Mouse (Mus musculus) cerebral cortex, adult 2 months (tissue): Measurements from ENCODE around the gene Vmp1.

Experiments used
- WGBS: fragments of 180-500 bp; shearing (Covaris S2); methylation state at CpG from one replicate; pipeline ENCODE4 v1.1.7; 2018; 5-methylcytosine and 5-hydroxymethylcytosine counted together

The Vmp1 gene

DNA sequence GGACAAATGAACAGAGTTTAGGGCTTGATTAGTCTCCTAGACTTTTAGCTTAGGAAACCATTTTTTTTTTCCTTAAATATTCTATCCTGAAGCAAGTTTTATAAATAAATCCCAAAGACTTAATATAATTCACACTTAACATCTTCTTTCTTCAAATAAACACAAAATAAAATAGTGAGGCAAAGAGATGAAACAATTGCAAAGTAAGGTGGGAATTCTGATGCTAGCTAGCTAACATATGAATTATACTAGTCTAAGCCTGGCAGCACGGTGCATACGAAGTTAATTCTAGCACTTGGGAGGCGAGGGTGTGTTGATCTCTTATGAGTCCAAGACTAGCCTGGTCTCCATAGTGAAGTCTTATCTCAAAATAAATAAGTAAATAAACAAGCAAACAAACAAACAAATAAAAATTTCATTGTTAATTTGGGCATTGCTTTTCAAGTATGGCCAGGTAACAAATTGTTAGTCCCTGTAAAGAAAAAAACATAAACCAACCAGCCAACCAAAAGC lies 100.3 kb downstream of the Vmp1 start:
- 88% methylated on average over 3 of the region's 3 CpGs for WGBS

DNA sequence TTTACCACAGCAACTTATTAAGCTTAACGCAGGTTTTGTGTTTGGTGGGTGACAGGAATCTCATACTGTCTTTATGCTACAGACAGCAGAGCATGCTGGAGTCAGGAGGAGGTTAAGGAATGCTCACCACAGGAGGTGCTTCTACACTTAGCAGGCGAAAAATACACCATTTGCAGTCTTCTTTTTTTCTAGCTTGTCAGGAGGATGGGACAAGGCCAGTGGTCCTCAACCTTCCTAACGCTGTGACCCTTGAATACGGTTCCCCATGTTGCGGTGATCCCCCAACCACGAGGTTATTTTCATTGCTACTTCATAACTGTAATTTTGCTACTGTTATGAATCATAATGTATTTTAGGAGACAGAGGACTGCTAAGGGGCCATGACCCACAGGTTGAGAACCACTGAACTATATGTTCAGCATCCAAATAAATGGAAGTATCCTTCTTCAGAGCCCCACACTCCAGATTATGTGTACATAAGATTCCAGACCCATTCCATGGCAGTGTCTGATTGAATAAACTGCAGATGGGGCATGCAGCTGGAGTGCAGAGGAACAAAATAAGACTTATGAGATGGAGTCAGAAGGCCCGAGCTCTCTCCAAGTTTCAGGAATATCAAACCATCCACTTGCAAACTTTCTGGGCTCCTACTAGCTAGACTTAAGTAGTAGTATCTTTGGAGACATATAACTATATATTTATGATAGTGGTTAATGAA lies 100.9 kb downstream of the Vmp1 start:
- 90% methylated on average over 7 of the region's 7 CpGs for whole genome bisulfite sequencing

GRCm38 (mm10) chr11:86581943-86582542 lies 101.6 kb downstream of the Vmp1 start:
- 89% methylated on average over 12 of the region's 12 CpGs for WGBS

DNA sequence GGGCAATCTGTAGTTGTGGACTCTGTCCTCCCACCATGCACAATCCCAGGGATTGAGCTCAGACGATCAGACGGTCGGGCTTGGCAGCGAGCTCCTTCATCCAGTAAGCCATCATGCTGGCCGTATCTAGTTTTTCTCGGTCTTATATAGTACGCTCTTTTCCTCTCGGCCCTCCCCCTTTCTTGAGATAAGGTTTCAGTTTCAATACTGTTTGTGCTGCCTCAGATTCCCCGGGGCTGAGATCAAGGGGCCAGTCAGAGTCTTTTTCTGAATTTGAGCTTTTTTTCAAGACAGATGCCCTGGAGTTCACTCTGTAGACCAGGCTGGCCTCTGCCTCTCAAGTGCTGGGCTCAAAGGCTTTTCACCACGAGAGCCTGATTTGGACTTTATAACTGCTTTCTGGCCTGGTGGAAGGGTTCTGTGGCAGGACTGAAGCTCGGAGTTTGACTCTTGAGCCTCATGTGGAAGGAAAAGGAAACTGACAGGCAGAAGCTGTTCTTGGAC lies 102.3 kb downstream of the Vmp1 start:
- 61% methylated on average over 11 of the region's 11 CpGs for WGBS

GRCm38 (mm10) chr11:86580319-86581113 lies 103.1 kb downstream of the Vmp1 start:
- WGBS: 78% methylated on average over 9 of the region's 9 CpGs

DNA sequence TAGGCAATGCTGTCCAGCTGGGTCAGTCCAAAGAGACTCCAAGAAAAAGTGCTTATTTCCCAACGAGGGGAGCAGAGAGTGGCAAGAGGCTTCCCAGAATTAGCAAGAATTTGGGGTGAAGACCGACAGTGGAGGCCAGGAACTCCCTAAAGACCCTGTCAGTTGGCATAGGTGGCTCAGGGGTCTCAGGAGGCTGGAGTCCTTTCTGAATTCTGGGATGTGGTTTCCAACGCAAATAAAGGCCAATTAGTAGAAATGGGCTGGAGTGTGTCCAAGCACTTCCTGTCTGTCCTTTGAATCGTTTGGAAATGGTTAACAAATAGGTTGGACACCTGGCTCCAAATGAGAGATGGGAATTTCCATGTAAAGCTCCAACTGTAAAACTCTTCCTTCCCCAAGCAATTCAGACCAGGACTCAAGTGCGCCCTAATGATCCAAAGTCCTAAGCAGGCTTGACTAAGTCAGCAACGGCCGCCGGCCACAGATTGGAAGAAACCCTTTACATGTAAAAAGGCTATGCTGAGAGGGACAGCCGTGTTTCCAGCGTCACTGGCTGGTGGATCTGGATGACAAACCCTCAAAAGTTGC lies 103.8 kb downstream of the Vmp1 start:
- 63% methylated on average over 10 of the region's 10 CpGs for WGBS

DNA sequence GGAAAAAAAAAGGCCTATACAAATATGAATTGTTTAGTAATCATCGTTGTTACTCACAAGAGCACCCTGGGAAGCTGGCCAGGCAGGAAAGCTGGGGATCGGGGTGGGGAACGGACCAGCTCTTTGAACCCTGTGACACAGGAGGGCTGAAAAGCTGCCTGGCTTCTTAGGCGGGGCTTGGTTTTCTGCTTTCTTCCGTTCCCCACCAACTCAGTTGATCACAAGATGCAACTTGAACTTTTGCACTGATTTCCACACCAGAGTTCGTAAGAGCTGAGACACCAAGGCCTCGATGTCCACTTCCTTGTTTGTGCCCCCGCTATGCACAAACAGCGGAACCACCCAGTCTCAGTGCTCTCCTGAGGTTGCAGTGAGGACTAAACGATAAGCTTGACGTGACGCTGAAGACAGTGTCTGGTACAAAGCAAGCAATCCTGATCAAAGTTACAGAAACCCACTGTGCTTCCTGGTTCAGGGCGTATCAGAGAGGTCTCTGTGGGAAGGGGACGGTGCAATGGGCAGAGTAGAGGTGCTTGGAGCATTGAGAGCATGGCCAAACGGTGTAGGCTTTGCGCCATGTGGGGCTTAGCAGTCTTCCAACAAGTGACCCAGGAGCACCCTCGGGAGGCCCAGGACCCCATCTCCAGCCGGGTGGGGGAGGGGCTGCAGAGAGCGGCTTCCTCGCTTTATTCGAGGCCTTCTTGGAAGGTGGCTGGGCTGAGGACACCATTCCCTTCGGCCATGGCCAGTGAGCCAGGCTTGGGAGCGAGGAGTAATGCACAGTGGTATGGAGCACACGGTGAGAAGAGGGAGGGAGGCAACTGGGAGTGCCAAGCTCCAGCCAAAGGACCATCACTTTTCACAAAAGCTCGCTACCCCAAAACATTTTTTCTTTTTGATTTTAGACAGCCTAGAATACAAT lies 104.6 kb downstream of the Vmp1 start:
- WGBS: 69% methylated on average over 25 of the region's 25 CpGs

- WGBS: 78% methylated on average over 6 of the region's 6 CpGs
These were observed 105.4 kb downstream of the Vmp1 start for GRCm38 (mm10) chr11:86578106-86578808.

- 67% methylated on average over 4 of the region's 4 CpGs for WGBS
These were observed 106.4 kb downstream of the Vmp1 start for GRCm38 (mm10) chr11:86577231-86577630.

- WGBS: 70% methylated on average over 7 of the region's 7 CpGs
These were observed 107.8 kb downstream of the Vmp1 start for GRCm38 (mm10) chr11:86575632-86576378.

- 80% methylated on average over 2 of the region's 2 CpGs for WGBS
These were observed 109.2 kb downstream of the Vmp1 start for GRCm38 (mm10) chr11:86574408-86574807.

DNA sequence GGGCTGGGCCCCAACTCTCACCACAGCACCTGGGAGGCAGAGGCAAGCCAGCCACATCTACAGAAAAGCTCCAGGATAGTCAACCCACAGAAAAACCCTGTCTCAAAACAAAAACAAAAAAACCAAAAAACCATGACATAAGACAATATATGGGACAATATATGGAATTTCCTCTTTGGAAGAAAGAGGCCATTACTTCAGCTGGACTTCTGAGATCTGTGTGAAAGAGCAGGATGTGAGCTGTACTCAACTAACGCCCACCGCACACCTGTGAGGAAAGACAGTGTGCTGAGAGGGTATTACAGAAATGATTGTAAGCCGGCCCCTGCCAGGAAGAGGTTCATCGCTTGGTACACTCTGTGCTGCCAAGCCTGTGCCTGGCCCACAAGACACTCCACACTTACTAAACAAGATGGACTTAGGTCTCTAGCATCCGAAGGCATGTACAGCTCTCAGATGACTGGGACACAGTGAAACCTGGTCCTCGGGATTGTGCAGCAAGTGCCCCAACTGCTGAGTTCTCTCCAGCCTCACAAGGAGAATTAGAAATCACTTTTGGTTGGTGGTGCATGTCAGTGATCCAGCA lies 109.9 kb downstream of the Vmp1 start:
- WGBS: 82% methylated on average over 6 of the region's 6 CpGs

- 62% methylated on average over 2 of the region's 2 CpGs for WGBS
These were observed 111.0 kb downstream of the Vmp1 start for GRCm38 (mm10) chr11:86572623-86573022.

DNA sequence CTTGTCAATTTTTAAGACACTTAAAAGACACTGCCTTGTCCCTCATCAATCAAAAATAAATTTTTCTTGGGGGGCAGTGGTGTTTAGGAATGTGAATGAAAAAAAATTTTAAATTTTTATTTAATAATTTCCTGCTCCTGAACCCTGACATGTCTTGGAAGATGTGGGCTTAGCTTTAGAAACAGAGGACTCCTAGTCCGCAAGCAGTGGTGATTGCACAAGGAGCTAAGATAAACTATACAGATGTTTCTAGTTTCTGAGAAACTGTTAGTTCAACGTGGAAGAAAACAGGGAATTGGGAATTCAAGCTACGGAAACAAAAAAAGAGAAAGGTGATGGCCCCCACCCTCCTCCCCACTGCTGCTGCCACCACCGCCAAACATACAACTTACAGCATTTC lies 111.8 kb downstream of the Vmp1 start:
- 85% methylated on average over 4 of the region's 4 CpGs for WGBS

- WGBS: 44% methylated on average over 15 of the region's 15 CpGs
These were observed 112.4 kb downstream of the Vmp1 start for GRCm38 (mm10) chr11:86571047-86571855.

DNA sequence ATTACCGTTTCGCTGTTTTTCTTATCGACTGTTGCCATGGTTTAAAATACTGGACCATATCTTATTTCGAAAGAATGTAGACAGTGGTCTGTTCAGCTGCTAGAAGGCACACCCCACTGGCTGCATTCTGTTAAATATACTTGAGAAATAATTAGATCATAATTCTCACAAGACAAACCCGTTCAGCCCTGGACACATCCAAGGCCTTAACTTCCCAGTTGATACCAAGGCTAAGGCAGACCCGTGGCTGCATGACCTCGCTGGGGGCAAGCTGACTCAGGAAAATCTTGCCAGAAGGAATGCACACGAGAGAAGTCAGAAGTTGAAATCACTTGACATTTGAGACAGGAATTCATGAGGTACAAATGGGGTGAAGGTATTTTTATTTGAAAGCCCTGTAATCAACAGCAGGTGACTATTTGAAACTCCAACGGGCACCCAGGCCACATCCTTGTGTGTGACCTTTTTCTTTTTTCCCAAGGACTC lies 113.3 kb downstream of the Vmp1 start:
- WGBS: 72% methylated on average over 9 of the region's 9 CpGs

DNA sequence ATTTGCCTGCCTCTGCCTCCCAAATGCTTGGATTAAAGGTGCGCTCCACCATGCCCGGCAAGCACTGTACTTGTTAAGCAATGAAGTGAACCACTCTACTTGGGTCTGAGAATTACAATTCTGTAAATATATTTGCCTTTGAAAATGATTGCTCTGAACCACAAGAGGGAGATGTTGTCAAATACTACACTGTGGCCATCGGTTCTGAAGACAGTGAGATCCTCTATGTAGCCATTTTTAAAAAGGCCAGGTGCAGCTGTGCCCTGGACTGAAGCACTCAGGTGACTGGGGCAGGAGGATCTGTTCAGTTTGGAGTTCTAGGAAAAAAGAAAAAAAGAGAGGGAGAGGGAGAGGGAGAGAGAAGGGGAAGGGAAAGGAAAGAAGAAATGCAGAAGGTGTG lies 115.2 kb downstream of the Vmp1 start:
- WGBS: 46% methylated on average over 3 of the region's 3 CpGs

GRCm38 (mm10) chr11:86558258-86558657 lies 125.4 kb downstream of the Vmp1 start:
- WGBS: 92% methylated on average over 4 of the region's 4 CpGs
